Mouse (Mus musculus) adrenal gland, postnatal 36 days (tissue): Measurements from ENCODE around the gene Atp2a3. TPM values are rescaled to one million over a fixed set of nuclear protein-coding genes. Genes with fewer than 3 reads are reported as not detected.

Source experiments
- DNase-seq, 2 experiments: peaks; one replicate each; pipeline ENCODE4 v3.0.0; 2021; ENCODE audit warnings: mixed read lengths in 1 of 2
- microRNA-seq: library from miRNA; unstranded; fragments of <30 nt; microRNA quantifications from one replicate; pipeline ENCODE4 v1.2.0, GENCODE M21; 2021
- total RNA-seq, 2 experiments: library from RNA; stranded (reverse); gene quantifications; 2 replicates each; pipeline ENCODE4 v1.2.3; 2021

The Atp2a3 gene
- total RNA-seq, 2 experiments from 2014 or later, result 7.2 to 8.2 TPM

- DNase-seq, result peak; percentile 54 to 57
Observed at GRCm38 (mm10) chr11:73036889-73037288, 75.9 kb downstream of the Atp2a3 start.

GRCm38 (mm10) chr11:73037691-73038090 is 76.7 kb downstream of the Atp2a3 start:
- DNase-seq, result no peak

GRCm38 (mm10) chr11:73039102-73039799 is 78.3 kb downstream of the Atp2a3 start:
- DNase-seq, result peak; percentile 59 to 79

Small RNA genes lying within 50 kb of the gene (microRNA-seq; reads per million reads assigned to microRNA genes)
- gene Gm44467, result not detected

Other genes with a start within 250 kb of the Atp2a3 start
- gene Cyb5d2, start 165.0 kb upstream of the Atp2a3 start, total RNA-seq, result 10 to 100 TPM; 18.1 to 25.2 TPM
- 10 to 100 TPM; 35.8 to 37.7 TPM for gene Zzef1, start 164.9 kb upstream of the Atp2a3 start, total RNA-seq
- gene P2rx1, start 37.9 kb downstream of the Atp2a3 start, total RNA-seq, result under 1 TPM; 0.33 to 0.70 TPM
- 1 to 10 TPM; 2.6 to 5.1 TPM for gene Camkk1, start 57.8 kb downstream of the Atp2a3 start, total RNA-seq
- 10 to 100 TPM; 11.0 to 12.0 TPM for gene Ncbp3, start 86.6 kb downstream of the Atp2a3 start, total RNA-seq
- gene Itgae, start 129.4 kb downstream of the Atp2a3 start, total RNA-seq, result under 1 TPM; 0.50 to 0.59 TPM
- under 1 TPM; 0.93 to 0.95 TPM for gene Haspin, start 177.1 kb downstream of the Atp2a3 start, total RNA-seq
- gene P2rx5, start 199.3 kb downstream of the Atp2a3 start, total RNA-seq, result 1 to 10 TPM; 5.1 to 6.5 TPM
- gene Emc6, start 215.9 kb downstream of the Atp2a3 start, total RNA-seq, result 10 to 100 TPM; 83.0 to 85.0 TPM
- gene Tax1bp3, start 215.9 kb downstream of the Atp2a3 start, total RNA-seq, result 10 to 100 TPM; 74.5 to 79.4 TPM
- gene Ctns, start 237.9 kb downstream of the Atp2a3 start, total RNA-seq, result 10 to 100 TPM; 14.3 to 16.8 TPM
- 10 to 100 TPM in 1 of 2 experiments, 1 to 10 TPM in 1; 8.8 to 13.2 TPM for gene Shpk, start 238.3 kb downstream of the Atp2a3 start, total RNA-seq